Mouse (Mus musculus) lung, embryonic 16.5 days (tissue): ENCODE measurements around the gene Itga10. TPM values are rescaled to one million over a fixed set of nuclear protein-coding genes. Genes with fewer than 3 reads are reported as not detected.
"Not testable (repeated sequence)": the region's sequence is repeated elsewhere in the genome, so short reads cannot be mapped to it uniquely, and the experiment has no call there.

Source experiments
- ATAC-seq: fragments of 200-750 bp; cut with Nextera tagmentation; 2 replicates; pipeline ENCODE4 v1.8.0; 2017; ENCODE audit warnings: low read depth, mild to moderate bottlenecking, moderate library complexity
- H3K27ac ChIP-seq: fragments of 300-500 bp; sonication (generic); 2 replicates; pipeline ENCODE4 v1.5.1; 2014; ENCODE audit warnings: mild to moderate bottlenecking, control low read depth, low read length
- H3K27me3 ChIP-seq: fragments of 300-500 bp; sonication (generic); 2 replicates; pipeline ENCODE4 v1.6.1; 2014; ENCODE audit warnings: low read depth, low read length, mixed read lengths; ENCODE audit not compliant: control insufficient read depth, insufficient read depth
- H3K36me3 ChIP-seq: fragments of 300-500 bp; sonication (generic); 2 replicates; pipeline ENCODE4 v1.6.1; 2014; ENCODE audit warnings: low read length; ENCODE audit not compliant: control insufficient read depth, insufficient read depth
- H3K4me1 ChIP-seq: fragments of 300-500 bp; sonication (generic); replicated peaks from 2 replicates; pipeline ENCODE4 v1.6.1; 2014; ENCODE audit warnings: low read length, mixed read lengths; ENCODE audit not compliant: control insufficient read depth, insufficient read depth
- H3K4me2 ChIP-seq: fragments of 300-500 bp; sonication (generic); 2 replicates; pipeline ENCODE4 v1.6.1; 2014; ENCODE audit warnings: low read depth, low read length, control low read depth
- H3K4me3 ChIP-seq: fragments of 300-500 bp; sonication (generic); 2 replicates; pipeline ENCODE4 v1.5.1; 2014; ENCODE audit warnings: mild to moderate bottlenecking, low read length, control low read depth
- H3K9ac ChIP-seq: fragments of 300-500 bp; sonication (generic); 2 replicates; pipeline ENCODE4 v1.6.1; 2014; ENCODE audit warnings: low read length, control low read depth
- H3K9me3 ChIP-seq: fragments of 300-500 bp; sonication (generic); 2 replicates; pipeline ENCODE4 v1.6.1; 2016; ENCODE audit warnings: low read length; ENCODE audit not compliant: control insufficient read depth
- WGBS: fragments of 180-500 bp; shearing (Covaris S2); extraction: QIAGEN DNeasy Blood & Tissue Kit; methylation state at CpG from one replicate; pipeline ENCODE4 v1.1.7; 2014; 5-methylcytosine and 5-hydroxymethylcytosine counted together
- polyA plus RNA-seq: library from polyadenylated mRNA; unstranded; fragments of >200 nt; fragmentation: Nextera tagmentation; extraction: Ambion mirVana; gene quantifications from 2 replicates; pipeline ENCODE4 v1.2.1, GENCODE M21; 2015

Gene Itga10
- polyA plus RNA-seq, 1 experiment from 2014 or later, result 1.0 TPM

- peaks cover 10% of the 10 kb centered on the region for H3K27me3 ChIP-seq
- H3K4me1 ChIP-seq, result 0 out of 2 replicates have a peak, but pooled peaks cover 3% of the 10 kb centered on the region
- H3K36me3 ChIP-seq, result no peaks in the 10 kb centered on the region
- peak overlapping the region; percentile 23 for H3K9ac ChIP-seq
- peak overlapping the region; percentile 29 for H3K4me3 ChIP-seq
- H3K4me2 ChIP-seq, result peak overlapping the region; percentile 49
- ATAC-seq, result no peak
- no peaks in the 10 kb centered on the region for H3K9me3 ChIP-seq
- WGBS, result 19% methylated on average over 27 of the region's 28 CpGs
- no peak overlapping the region for H3K27ac ChIP-seq
Observed at GRCm38 (mm10) chr3:96684822-96685156, 39.4 kb downstream of the Itga10 start.

GRCm38 (mm10) chr3:96686057-96686456 lies 40.7 kb downstream of the Itga10 start:
- H3K4me1 ChIP-seq, ATAC-seq, H3K27ac ChIP-seq, H3K9me3 ChIP-seq, H3K27me3 ChIP-seq, H3K4me2 ChIP-seq, H3K4me3 ChIP-seq, H3K36me3 ChIP-seq, H3K9ac ChIP-seq: not testable (repeated sequence)
- WGBS, result 89% methylated on average over 5 of the region's 5 CpGs

GRCm38 (mm10) chr3:96688854-96689253 lies 43.5 kb downstream of the Itga10 start:
- Histone ChIP-seq H3K4me1 (peaks cover 5% of the 10 kb centered on the region; the same call in 1 of the 2 replicates), H3K9me3 (no peaks in the 10 kb centered on the region), H3K36me3 (no peaks in the 10 kb centered on the region), H3K4me3 (no peak overlapping the region), H3K9ac (no peak overlapping the region), H3K27me3 (peaks cover 7% of the 10 kb centered on the region), H3K4me2 (no peak overlapping the region), H3K27ac (no peak overlapping the region)
- 72% methylated on average over 11 of the region's 11 CpGs for WGBS
- no peak for ATAC-seq

- Histone ChIP-seq H3K27me3 (no peaks in the 10 kb centered on the region), H3K4me1 (peaks cover 5% of the 10 kb centered on the region; the same call in 1 of the 2 replicates), H3K9ac (no peak overlapping the region), H3K4me2 (no peak overlapping the region), H3K9me3 (no peaks in the 10 kb centered on the region), H3K4me3 (no peak overlapping the region), H3K36me3 (no peaks in the 10 kb centered on the region), H3K27ac (no peak overlapping the region)
- ATAC-seq, result no peak
- WGBS, result 53% methylated on average over 3 of the region's 3 CpGs
Observed at GRCm38 (mm10) chr3:96690298-96690697, 44.9 kb downstream of the Itga10 start.

- peaks cover 10% of the 10 kb centered on the region for H3K4me1 ChIP-seq
- no peak for ATAC-seq
- H3K9ac ChIP-seq, result no peak overlapping the region
- 19% methylated on average over 3 of the region's 3 CpGs for WGBS
- H3K27ac ChIP-seq, result no peak overlapping the region
- H3K36me3 ChIP-seq, result no peaks in the 10 kb centered on the region
- no peaks in the 10 kb centered on the region for H3K9me3 ChIP-seq
- H3K4me2 ChIP-seq, result no peak overlapping the region
- no peaks in the 10 kb centered on the region for H3K27me3 ChIP-seq
- no peak overlapping the region for H3K4me3 ChIP-seq
Observed at GRCm38 (mm10) chr3:96692506-96692905, 47.1 kb downstream of the Itga10 start.

DNA sequence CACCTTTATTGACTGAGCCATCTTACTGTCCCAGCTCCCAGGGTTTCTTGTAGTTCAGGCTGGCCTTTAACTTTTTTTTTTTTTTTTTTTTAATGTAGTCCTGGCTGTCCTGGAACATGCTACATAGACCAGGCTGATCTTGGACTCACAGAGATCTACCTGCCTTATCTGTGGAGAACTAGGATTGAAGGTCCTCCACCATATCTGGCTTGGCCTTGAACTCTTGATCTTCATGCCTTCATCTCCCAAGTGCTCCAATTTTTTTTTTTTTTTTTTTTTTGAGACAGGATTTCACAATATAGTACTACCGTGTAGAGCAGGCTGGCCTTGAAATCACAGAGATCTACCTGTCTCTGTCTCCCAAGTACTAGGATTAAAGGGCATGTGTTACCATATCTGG lies 48.2 kb downstream of the Itga10 start:
- Histone ChIP-seq H3K36me3 (no peaks in the 10 kb centered on the region), H3K27ac (no peak overlapping the region), H3K4me2 (no peak overlapping the region), H3K27me3 (no peaks in the 10 kb centered on the region), H3K4me3 (no peak overlapping the region), H3K9ac (no peak overlapping the region), H3K9me3 (no peaks in the 10 kb centered on the region), H3K4me1 (peaks cover 18% of the 10 kb centered on the region)
- ATAC-seq, result no peak
- 83% methylated on average over 1 of the region's 1 CpGs for WGBS

DNA sequence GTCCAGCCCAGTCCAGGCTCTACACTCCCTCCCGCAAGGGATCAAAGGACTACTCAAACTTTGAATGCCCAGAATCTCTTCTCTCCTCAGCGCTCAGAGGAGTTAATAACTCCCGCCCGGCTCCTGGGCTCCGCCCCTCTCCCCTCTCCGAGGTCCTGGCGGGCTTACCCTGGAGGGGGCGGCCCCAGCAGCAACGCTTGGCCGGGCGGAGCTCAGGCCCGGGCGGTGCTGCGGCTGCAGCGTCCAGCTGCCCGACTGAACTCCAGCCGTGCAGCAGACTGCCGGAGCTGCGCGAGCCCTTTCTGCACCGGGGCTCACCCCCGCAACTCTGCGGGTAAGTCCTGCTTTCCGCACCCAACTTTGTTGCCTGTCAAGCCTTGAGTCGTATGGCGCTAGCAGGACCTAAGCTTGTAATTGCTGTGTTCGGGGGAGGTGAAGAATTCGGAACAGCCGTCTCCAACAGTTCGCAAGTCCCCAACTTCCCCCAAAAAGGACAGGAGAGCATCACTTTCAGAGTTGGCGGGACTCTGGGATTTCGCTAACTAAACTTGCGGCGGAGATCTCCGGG lies 50.9 kb downstream of the Itga10 start, which contains the start of gene Pias3:
Gene Pias3, plus strand, starts transcription at position 187 of the 568 bp plus-strand sequence.
- Histone ChIP-seq H3K9me3 (no peaks in the 10 kb centered on the region), H3K4me1 (peaks cover 20% of the 10 kb centered on the region), H3K4me3 (peak within 1 kb of the TSS; percentile 89), H3K27ac (peak within 1 kb of the TSS; percentile 94), H3K4me2 (peak within 1 kb of the TSS; percentile 94), H3K27me3 (no peaks in the 10 kb centered on the region), H3K9ac (peak within 1 kb of the TSS; percentile 92), H3K36me3 (peaks cover 7% of the 10 kb centered on the region; the same call in 1 of the 2 replicates)
- ATAC-seq, result peak; percentile 93
- WGBS, result under 1% methylated on average over 35 of the region's 35 CpGs

GRCm38 (mm10) chr3:96696766-96697732 lies 51.7 kb downstream of the Itga10 start:
- peak overlapping the region; percentile 89 for H3K4me3 ChIP-seq
- under 1% methylated on average over 66 of the region's 85 CpGs for WGBS
- H3K36me3 ChIP-seq, result peaks cover 13% of the 10 kb centered on the region; the same call in 1 of the 2 replicates
- H3K27me3 ChIP-seq, result no peaks in the 10 kb centered on the region
- H3K9me3 ChIP-seq, result no peaks in the 10 kb centered on the region
- H3K9ac ChIP-seq, result peak overlapping the region; percentile 92
- H3K27ac ChIP-seq, result peak overlapping the region; percentile 94
- ATAC-seq, result peak; percentile 95
- peaks cover 20% of the 10 kb centered on the region for H3K4me1 ChIP-seq
- peak overlapping the region; percentile 94 for H3K4me2 ChIP-seq

GRCm38 (mm10) chr3:96698993-96699690 lies 53.8 kb downstream of the Itga10 start:
- WGBS, result 51% methylated on average over 19 of the region's 19 CpGs
- no peak overlapping the region for H3K4me2 ChIP-seq
- ATAC-seq, result no peak
- no peak overlapping the region for H3K9ac ChIP-seq
- H3K27me3 ChIP-seq, result no peaks in the 10 kb centered on the region
- peaks cover 25% of the 10 kb centered on the region for H3K36me3 ChIP-seq
- H3K9me3 ChIP-seq, result no peaks in the 10 kb centered on the region
- peaks cover 17% of the 10 kb centered on the region for H3K4me1 ChIP-seq
- no peak overlapping the region for H3K4me3 ChIP-seq
- H3K27ac ChIP-seq, result no peak overlapping the region
